Mouse (Mus musculus) forebrain, embryonic 12.5 days (tissue): Measurements from ENCODE around the gene Upb1. TPM values are rescaled to one million over a fixed set of nuclear protein-coding genes. Genes with fewer than 3 reads are reported as not detected.
"Not testable (repeated sequence)": the region's sequence is repeated elsewhere in the genome, so short reads cannot be mapped to it uniquely, and the experiment has no call there.

Experiments
- ATAC-seq: fragments of 200-750 bp; cut with Nextera tagmentation; 2 replicates; pipeline ENCODE4 v1.8.0; 2017; ENCODE audit warnings: moderate TSS enrichment; ENCODE audit not compliant: low FRiP score
- H3K27ac ChIP-seq: fragments of 300-500 bp; sonication (generic); 2 replicates; pipeline ENCODE4 v1.5.1; 2016; ENCODE audit warnings: mild to moderate bottlenecking
- H3K27me3 ChIP-seq: fragments of 300-500 bp; sonication (generic); 2 replicates; pipeline ENCODE4 v1.6.1; 2016; ENCODE audit warnings: mild to moderate bottlenecking
- H3K36me3 ChIP-seq: fragments of 300-500 bp; sonication (generic); replicated peaks from 2 replicates; pipeline ENCODE4 v1.6.1; 2016; ENCODE audit warnings: mild to moderate bottlenecking
- H3K4me1 ChIP-seq: fragments of 300-500 bp; sonication (generic); 2 replicates; pipeline ENCODE4 v1.6.1; 2016
- H3K4me2 ChIP-seq: fragments of 300-500 bp; sonication (generic); 2 replicates; pipeline ENCODE4 v1.6.1; 2016; ENCODE audit warnings: mild to moderate bottlenecking, moderate library complexity
- H3K4me3 ChIP-seq: fragments of 300-500 bp; sonication (generic); replicated peaks from 2 replicates; pipeline ENCODE4 v1.5.1; 2016; ENCODE audit warnings: mild to moderate bottlenecking
- H3K9ac ChIP-seq: fragments of 300-500 bp; sonication (generic); 2 replicates; pipeline ENCODE4 v1.6.1; 2016; ENCODE audit warnings: mild to moderate bottlenecking
- H3K9me3 ChIP-seq: fragments of 300-500 bp; sonication (generic); 2 replicates; pipeline ENCODE4 v1.6.1; 2016
- WGBS: fragments of 180-500 bp; shearing (Covaris S2); methylation state at CpG from one replicate; pipeline ENCODE4 v1.1.7; 2016; 5-methylcytosine and 5-hydroxymethylcytosine counted together
- polyA plus RNA-seq: library from polyadenylated mRNA; unstranded; fragments of >200 nt; fragmentation: Nextera tagmentation; extraction: Ambion mirVana; gene quantifications from 2 replicates; pipeline ENCODE4 v1.2.1, GENCODE M21; 2016

Upb1 gene
- polyA plus RNA-seq, 1 experiment from 2014 or later, result not detected

DNA sequence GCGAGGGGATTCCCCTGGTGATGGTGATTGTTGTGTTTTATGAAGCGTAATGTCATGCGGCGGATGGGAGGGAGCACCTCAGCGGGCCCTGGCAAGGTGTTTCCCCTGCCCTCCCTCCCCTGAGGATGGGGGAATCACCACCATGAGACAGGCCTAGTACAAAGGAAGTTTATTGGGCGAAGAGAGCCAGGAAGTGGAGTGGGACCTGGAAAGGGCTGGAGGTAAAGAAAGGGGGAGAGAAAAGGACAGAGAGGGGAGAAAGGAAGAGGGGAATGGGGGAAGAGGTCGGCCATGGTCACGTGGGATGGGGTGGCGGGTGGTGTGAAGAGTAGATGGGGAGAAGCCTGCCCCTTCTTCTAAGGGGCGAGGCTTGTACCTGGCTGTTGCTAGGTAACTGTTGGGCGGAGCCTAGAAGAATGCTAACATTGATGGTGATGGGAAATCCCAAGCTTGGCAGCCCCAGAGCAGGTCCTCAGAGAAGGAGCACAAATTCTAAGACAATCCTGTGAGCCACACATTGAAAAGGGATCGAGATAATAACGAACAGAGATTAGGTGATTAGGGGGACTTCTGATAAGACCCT, 45.7 kb downstream of the Upb1 start:
- 72% methylated on average over 13 of the region's 13 CpGs for WGBS

DNA sequence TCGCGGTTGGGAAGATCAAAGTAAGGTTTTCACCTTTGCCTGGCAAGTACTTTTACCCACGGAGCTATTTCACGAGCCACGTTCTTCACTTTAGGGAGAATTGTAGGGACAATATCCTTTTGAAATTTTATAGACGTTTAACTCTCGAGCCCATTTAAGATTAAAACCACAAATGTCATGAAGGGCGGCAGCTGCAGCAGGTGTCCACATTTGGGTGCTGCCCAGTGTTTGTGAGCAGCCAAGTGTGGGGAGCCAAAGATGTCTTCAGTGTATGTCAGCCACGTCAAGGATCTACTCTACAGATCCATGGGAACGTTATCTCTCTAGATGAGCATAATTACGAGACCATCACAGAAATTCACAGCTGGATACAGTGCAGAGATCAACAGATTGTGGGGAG, 46.6 kb downstream of the Upb1 start:
- peaks cover 33% of the 10 kb centered on the region for H3K4me1 ChIP-seq
- H3K27me3 ChIP-seq, result peaks cover 5% of the 10 kb centered on the region
- H3K4me2 ChIP-seq, result no peak overlapping the region
- no peaks in the 10 kb centered on the region for H3K36me3 ChIP-seq
- no peak overlapping the region for H3K4me3 ChIP-seq
- no peak overlapping the region for H3K9ac ChIP-seq
- no peak overlapping the region for H3K27ac ChIP-seq
- ATAC-seq, result no peak
- H3K9me3 ChIP-seq, result no peaks in the 10 kb centered on the region
- 84% methylated on average over 11 of the region's 11 CpGs for WGBS

More for the DNA sequence above, 45.7 kb downstream of the Upb1 start:
- Histone ChIP-seq H3K27me3 (peaks cover 5% of the 10 kb centered on the region), H3K4me1 (peaks cover 29% of the 10 kb centered on the region), H3K9ac (no peak overlapping the region), H3K27ac (no peak overlapping the region), H3K4me3 (no peak overlapping the region), H3K9me3 (no peaks in the 10 kb centered on the region), H3K36me3 (no peaks in the 10 kb centered on the region), H3K4me2 (no peak overlapping the region)
- ATAC-seq, result no peak

DNA sequence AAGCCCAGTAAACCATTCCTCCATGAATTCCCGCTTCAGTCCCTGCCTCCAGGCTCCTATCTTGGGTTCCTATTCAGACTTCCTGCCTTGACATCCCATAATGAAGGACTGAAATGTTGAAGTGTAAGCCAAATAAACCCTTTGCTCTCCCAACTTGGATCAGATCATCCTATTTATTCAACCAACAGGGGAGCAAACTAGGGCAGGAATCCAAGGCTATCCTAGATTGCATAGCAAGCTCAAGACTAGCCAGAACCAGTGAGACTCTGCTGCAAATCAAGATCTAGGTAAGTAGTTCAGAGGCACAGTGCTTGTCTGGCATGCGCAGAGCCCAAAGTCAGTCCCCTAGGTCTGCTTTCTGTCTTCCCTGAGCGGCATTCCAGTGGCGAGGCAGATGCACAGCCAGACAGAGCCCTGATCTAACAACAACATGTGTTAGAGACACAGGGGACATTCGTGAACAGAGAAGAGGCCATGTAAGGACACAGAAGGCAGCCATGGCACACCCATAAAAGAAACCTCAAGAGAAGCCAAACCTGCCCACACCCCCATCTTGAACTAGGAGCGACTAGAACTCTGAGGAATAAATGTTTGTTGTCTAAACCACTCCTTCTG, 48.0 kb downstream of the Upb1 start:
- Histone ChIP-seq H3K9ac (no peak overlapping the region), H3K4me3 (no peak overlapping the region), H3K9me3 (no peaks in the 10 kb centered on the region), H3K36me3 (no peaks in the 10 kb centered on the region), H3K27ac (no peak overlapping the region), H3K4me2 (no peak overlapping the region), H3K27me3 (peaks cover 5% of the 10 kb centered on the region), H3K4me1 (peaks cover 31% of the 10 kb centered on the region)
- 84% methylated on average over 6 of the region's 6 CpGs for WGBS
- ATAC-seq, result no peak

DNA sequence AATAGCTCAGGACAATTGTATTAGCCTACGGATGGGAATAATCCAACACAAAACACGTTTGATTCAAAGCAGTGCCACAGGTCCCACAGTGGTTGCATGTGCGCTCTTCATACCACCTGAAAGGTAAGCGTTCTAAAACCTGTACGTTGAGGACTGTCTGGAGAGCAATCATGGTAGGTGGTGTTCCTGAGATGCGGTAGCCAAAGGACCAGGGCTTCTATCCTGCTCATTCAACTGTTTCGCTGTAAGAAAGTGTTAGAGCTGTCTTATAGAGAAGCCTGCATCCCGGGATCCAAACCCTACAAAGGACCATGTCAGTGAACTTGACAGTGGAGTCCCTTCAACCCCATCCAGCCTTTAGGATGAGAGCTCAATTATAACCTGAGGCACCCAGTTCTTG, 49.4 kb downstream of the Upb1 start:
- no peak overlapping the region for H3K27ac ChIP-seq
- WGBS, result 88% methylated on average over 8 of the region's 8 CpGs

DNA sequence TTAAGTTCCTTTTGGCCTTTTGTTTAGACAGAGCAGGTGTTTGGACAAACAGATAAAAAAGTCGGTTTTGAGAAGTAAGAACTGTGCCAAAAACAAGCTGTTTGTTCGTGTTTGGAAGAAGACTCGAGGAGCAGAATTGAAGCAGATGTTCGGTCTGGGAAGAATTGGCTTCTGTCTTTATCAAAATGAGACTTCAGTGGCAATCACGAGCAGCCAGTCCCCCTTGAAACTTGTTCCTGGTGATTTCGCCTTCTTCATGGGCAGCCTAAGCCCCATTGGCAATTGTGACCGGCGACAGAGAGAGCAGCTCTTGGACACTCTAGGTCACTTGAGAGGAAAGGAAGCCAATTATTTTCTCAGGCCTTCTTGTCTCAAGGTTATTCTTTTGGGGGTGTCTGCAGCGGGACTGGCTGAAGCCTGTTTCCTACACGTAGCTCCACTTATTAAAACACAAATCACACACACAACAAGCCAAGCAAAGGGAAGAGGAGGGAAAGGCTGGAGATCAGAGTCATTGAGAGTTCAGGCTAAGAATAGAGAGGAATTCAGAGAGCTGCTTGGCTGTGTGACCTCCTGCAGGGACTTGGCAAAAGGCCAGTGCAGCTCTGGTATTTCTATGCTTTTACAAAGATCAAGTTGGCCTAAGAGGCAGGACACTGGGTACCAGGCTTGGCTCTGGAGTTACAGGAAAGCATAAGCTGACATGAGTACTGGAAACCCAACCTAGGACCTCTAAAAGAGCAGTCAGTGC, 50.3 kb downstream of the Upb1 start:
- H3K4me1 ChIP-seq, result peaks cover 18% of the 10 kb centered on the region
- 36% methylated on average over 10 of the region's 10 CpGs for WGBS
- peak overlapping the region; percentile 63 for H3K27ac ChIP-seq
- no peak overlapping the region for H3K4me3 ChIP-seq
- no peaks in the 10 kb centered on the region for H3K36me3 ChIP-seq
- H3K9ac ChIP-seq, result no peak overlapping the region
- peaks cover 5% of the 10 kb centered on the region for H3K27me3 ChIP-seq
- H3K9me3 ChIP-seq, result no peaks in the 10 kb centered on the region
- ATAC-seq, result peak; percentile 49; the same call in 1 of the 2 replicates
- no peak overlapping the region for H3K4me2 ChIP-seq

More for the DNA sequence above, 49.4 kb downstream of the Upb1 start:
- H3K36me3 ChIP-seq, result no peaks in the 10 kb centered on the region
- no peak overlapping the region for H3K4me3 ChIP-seq
- H3K27me3 ChIP-seq, result peaks cover 5% of the 10 kb centered on the region
- ATAC-seq, result no peak
- H3K4me1 ChIP-seq, result peaks cover 18% of the 10 kb centered on the region
- H3K4me2 ChIP-seq, result no peak overlapping the region
- H3K9ac ChIP-seq, result no peak overlapping the region
- no peaks in the 10 kb centered on the region for H3K9me3 ChIP-seq

DNA sequence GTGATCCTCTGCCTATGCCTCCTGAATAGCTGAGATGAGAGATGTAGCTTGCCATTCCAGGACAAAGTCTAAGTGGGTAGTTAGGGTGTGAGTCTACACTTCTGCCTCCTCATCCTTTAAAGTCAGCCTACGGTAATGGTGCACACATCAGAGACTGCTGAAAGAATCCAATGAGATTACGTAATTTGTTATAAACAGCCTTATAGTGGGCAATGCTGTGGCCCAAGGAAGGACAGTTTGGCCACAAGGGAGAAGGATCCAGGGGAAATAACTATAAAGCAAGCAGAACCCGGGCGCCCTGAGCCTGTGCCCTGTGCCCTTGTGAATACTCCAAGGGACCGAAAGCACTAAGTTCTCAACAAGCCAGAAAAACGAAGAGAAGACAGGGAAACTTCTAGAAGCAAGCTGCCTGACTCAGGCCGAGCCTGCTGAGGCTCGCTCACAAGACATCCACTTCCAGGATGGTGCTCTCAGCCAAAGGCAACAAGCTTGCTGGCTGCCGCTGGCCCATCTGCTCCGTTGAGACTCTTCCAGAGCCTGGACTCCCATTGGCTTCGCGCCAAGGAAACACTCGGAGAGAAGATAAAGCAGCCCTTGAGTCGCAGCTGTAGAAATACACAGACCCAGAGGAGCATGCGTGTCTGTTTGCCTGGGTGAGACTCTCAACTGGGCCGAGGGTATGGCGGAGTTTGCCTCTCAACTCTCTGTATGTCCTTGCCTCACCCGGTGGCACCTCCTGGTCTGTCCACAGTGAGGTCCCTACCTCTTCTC, 55.3 kb downstream of the Upb1 start:
- WGBS, result 81% methylated on average over 12 of the region's 18 CpGs
- peak; percentile 44; the same call in 1 of the 2 replicates for ATAC-seq
- H3K27me3 ChIP-seq, H3K27ac ChIP-seq, H3K36me3 ChIP-seq, H3K4me3 ChIP-seq, H3K4me1 ChIP-seq, H3K4me2 ChIP-seq, H3K9me3 ChIP-seq, H3K9ac ChIP-seq: not testable (repeated sequence)

DNA sequence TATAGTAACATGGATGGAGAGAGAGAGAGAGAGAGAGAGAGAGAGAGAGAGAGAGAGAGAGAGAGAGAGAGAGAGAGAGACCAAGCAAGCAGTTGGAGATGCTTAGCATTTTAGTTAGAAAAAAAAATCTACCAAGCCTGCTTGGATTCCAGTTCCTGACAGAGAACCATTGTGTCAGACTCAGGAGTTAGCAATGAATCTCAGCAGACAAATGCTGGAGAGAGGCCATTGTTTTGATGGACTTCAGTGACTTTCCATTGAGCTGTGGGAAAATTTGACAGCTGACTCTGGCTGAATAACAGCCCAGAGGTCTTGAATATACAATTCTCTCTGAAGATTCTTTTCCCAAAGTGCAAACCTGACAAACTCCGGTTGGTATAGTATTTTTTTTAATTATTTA, 56.9 kb downstream of the Upb1 start:
- Histone ChIP-seq H3K9ac (no peak overlapping the region), H3K36me3 (no peaks in the 10 kb centered on the region), H3K9me3 (no peaks in the 10 kb centered on the region), H3K4me3 (no peak overlapping the region), H3K27me3 (no peaks in the 10 kb centered on the region), H3K27ac (no peak overlapping the region), H3K4me1 (no peaks in the 10 kb centered on the region), H3K4me2 (no peak overlapping the region)
- ATAC-seq, result no peak
- WGBS, result 81% methylated on average over 1 of the region's 1 CpGs

- no peak overlapping the region for H3K27ac ChIP-seq
- H3K27me3 ChIP-seq, result no peaks in the 10 kb centered on the region
- no peaks in the 10 kb centered on the region for H3K9me3 ChIP-seq
- 82% methylated on average over 4 of the region's 4 CpGs for WGBS
- H3K4me2 ChIP-seq, result no peak overlapping the region
- no peaks in the 10 kb centered on the region for H3K36me3 ChIP-seq
- H3K9ac ChIP-seq, result no peak overlapping the region
- ATAC-seq, result no peak
- H3K4me1 ChIP-seq, result no peaks in the 10 kb centered on the region
- H3K4me3 ChIP-seq, result no peak overlapping the region
Measured at GRCm38 (mm10) chr10:75458329-75458728, 57.4 kb downstream of the Upb1 start.

GRCm38 (mm10) chr10:75462728-75463127, 61.8 kb downstream of the Upb1 start:
- Histone ChIP-seq H3K4me3 (no peak overlapping the region), H3K9me3 (no peaks in the 10 kb centered on the region), H3K27ac (no peak overlapping the region), H3K36me3 (no peaks in the 10 kb centered on the region), H3K4me2 (no peak overlapping the region), H3K4me1 (no peaks in the 10 kb centered on the region), H3K9ac (no peak overlapping the region), H3K27me3 (no peaks in the 10 kb centered on the region)
- no peak for ATAC-seq
- WGBS, result 91% methylated on average over 3 of the region's 3 CpGs

- Histone ChIP-seq H3K4me1 (no peaks in the 10 kb centered on the region), H3K9me3 (no peaks in the 10 kb centered on the region), H3K27ac (no peak overlapping the region), H3K36me3 (no peaks in the 10 kb centered on the region), H3K27me3 (no peaks in the 10 kb centered on the region), H3K4me2 (no peak overlapping the region), H3K9ac (no peak overlapping the region), H3K4me3 (no peak overlapping the region)
- WGBS, result 81% methylated on average over 6 of the region's 6 CpGs
- no peak for ATAC-seq
Measured at GRCm38 (mm10) chr10:75465781-75466550, 65.1 kb downstream of the Upb1 start.

- no peak for ATAC-seq
- no peaks in the 10 kb centered on the region for H3K27me3 ChIP-seq
- 81% methylated on average over 8 of the region's 8 CpGs for WGBS
Measured at GRCm38 (mm10) chr10:75473411-75473810, 72.5 kb downstream of the Upb1 start.

More at GRCm38 (mm10) chr10:75473411-75473810, 72.5 kb downstream of the Upb1 start:
- no peak overlapping the region for H3K4me3 ChIP-seq
- no peaks in the 10 kb centered on the region for H3K36me3 ChIP-seq
- H3K4me2 ChIP-seq, result no peak overlapping the region
- no peak overlapping the region for H3K27ac ChIP-seq
- H3K4me1 ChIP-seq, result 0 out of 2 replicates have a peak, but pooled peaks cover 6% of the 10 kb centered on the region
- no peaks in the 10 kb centered on the region for H3K9me3 ChIP-seq
- no peak overlapping the region for H3K9ac ChIP-seq
